Mouse (Mus musculus): Measurements from ENCODE around the gene Btnl6.
"Not testable (repeated sequence)": the region's sequence is repeated elsewhere in the genome, so short reads cannot be mapped to it uniquely, and the experiment has no call there.

Gene Btnl6

DNA sequence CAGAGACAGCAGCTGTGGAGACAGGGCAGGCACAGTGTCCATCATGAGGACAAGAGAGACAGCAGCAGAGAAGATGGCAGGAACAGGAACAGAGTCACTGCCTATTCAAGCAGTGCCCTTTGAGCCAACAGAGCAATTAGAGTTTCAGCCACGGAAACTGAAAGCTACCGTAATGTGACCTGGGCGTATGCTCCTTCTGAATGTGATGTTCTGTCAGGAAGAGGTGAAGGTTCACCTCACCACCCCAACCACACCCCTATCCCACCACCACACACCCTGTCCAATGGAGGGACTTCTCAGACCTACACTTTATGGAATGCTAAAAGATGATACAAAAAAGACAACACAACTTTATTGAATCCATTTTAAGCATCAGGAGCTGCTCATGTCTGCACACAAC lies 19.8 kb downstream of the Btnl6 start:
- not testable (repeated sequence) for DNase-seq (ENCODE audit: low read depth, low spot score)

GRCm38 (mm10) chr17:34496539-34496938 lies 20.6 kb downstream of the Btnl6 start:
- no peak for DNase-seq (ENCODE audit: low read depth, low spot score)

- not testable (repeated sequence) for DNase-seq (ENCODE audit: low read depth, low spot score)
Observed at GRCm38 (mm10) chr17:34495156-34495555, 22.0 kb downstream of the Btnl6 start.

GRCm38 (mm10) chr17:34492796-34493195 lies 24.4 kb downstream of the Btnl6 start:
- DNase-seq (ENCODE audit: low read depth, low spot score) = no peak

GRCm38 (mm10) chr17:34477238-34478013 lies 39.7 kb downstream of the Btnl6 start, which contains the start of gene Btnl4:
Btnl4 (minus strand) TSS chr17:34477318.
- DNase-seq (ENCODE audit: low read depth, low spot score) = not testable (repeated sequence)

- no peak for DNase-seq (ENCODE audit: low read depth, low spot score)
Observed at GRCm38 (mm10) chr17:34476427-34476826, 40.7 kb downstream of the Btnl6 start.

- DNase-seq (ENCODE audit: low read depth, low spot score) = no peak
Observed at GRCm38 (mm10) chr17:34475060-34475459, 42.1 kb downstream of the Btnl6 start.

DNA sequence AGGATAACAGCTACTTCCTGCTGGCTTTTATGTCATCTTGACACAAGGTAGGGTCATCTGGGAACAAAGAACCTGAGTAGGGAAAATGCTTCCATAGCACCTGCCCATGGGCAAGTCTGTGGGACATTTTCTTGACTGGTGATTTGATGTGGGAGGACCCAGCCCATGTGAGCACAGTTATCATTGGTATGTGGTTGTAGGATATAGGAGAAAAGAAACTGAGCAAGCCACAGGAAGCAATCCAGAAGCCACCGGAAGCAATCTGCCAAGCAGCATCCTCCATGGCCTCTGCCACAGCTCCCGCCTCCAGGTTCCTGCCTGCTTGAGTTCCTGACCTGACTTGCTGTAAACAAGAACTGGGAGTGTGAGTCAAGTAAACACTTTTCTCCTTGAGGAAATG lies 46.7 kb downstream of the Btnl6 start:
- no peak for DNase-seq (ENCODE audit: low read depth, low spot score)

- not testable (repeated sequence) for DNase-seq (ENCODE audit: low read depth, low spot score)
Observed at GRCm38 (mm10) chr17:34465906-34466305, 51.2 kb downstream of the Btnl6 start.

DNA sequence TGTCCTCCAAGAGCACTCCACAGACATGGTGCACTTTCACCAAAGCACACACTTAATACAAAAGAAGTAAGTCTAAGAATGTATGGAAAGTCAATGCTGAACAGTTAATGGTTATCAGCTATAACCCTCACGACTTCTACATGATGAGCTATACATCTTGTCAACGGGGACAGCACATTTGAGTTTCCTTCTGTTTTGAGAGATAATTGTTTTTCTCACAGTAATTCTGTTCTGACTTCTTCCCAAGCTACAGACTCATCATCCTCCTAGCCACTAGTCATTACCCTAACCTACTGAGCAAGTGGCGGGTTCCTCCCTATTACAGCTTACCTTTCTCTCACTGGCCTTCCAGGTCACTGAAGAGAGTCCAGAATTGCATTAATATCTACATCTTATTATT lies 57.9 kb downstream of the Btnl6 start:
- no peak for DNase-seq (ENCODE audit: low read depth, low spot score)

Data from c-Kit-negative CD71-positive TER-119-positive erythroid progenitor cells, embryonic 14.5 days (primary cell).